Mouse (Mus musculus): ENCODE measurements at regions not wholly inside any gene's neighbourhood (a gene's known extent, or its start where the extent isn't known, plus 50 kb on each side); places are given as distances from the start of the nearest gene placed in this dataset.

GRCm38 (mm10) chr12:95937705-95938104 lies 245.7 kb downstream of the Flrt2 start:
- no peak overlapping the region for H3K4me3 ChIP-seq (ENCODE audit: insufficient read depth, low read length)
- TF ChIP-seq POLR2A (IDR thresholded peaks at IDR 0.05; ENCODE audit: borderline replicate concordance, low read depth, low read length) (no peak), CTCF (IDR thresholded peaks at IDR 0.05; ENCODE audit: low read depth, low read length) (no peak)
- H3K4me1 ChIP-seq (ENCODE audit: control insufficient read depth, insufficient read depth, low read length): 0 out of 2 replicates have a peak, but pooled peaks cover 3% of the 10 kb centered on the region
- H3K27ac ChIP-seq (ENCODE audit: insufficient read depth, low read depth, low read length): no peak overlapping the region

- H3K4me1 ChIP-seq (ENCODE audit: control insufficient read depth, insufficient read depth, low read length): 0 out of 2 replicates have a peak, but pooled peaks cover 3% of the 10 kb centered on the region
- H3K27ac ChIP-seq (ENCODE audit: insufficient read depth, low read depth, low read length): no peak overlapping the region
- no peak overlapping the region for H3K4me3 ChIP-seq (ENCODE audit: insufficient read depth, low read length)
- TF ChIP-seq POLR2A (IDR thresholded peaks at IDR 0.05; ENCODE audit: borderline replicate concordance, low read depth, low read length): no peak
- no peak for TF ChIP-seq CTCF (IDR thresholded peaks at IDR 0.05; ENCODE audit: low read depth, low read length)
Observed at GRCm38 (mm10) chr12:95940465-95941012, 248.5 kb downstream of the Flrt2 start.

- no peak for TF ChIP-seq CTCF (IDR thresholded peaks at IDR 0.05; ENCODE audit: low read depth, low read length)
- no peak for TF ChIP-seq POLR2A (IDR thresholded peaks at IDR 0.05; ENCODE audit: borderline replicate concordance, low read depth, low read length)
- no peaks in the 10 kb centered on the region for H3K4me1 ChIP-seq (ENCODE audit: control insufficient read depth, insufficient read depth, low read length)
Observed at GRCm38 (mm10) chr12:95959786-95960504, 267.9 kb downstream of the Flrt2 start.

GRCm38 (mm10) chr12:95960505-95960871 lies 268.5 kb downstream of the Flrt2 start:
- H3K4me3 ChIP-seq (ENCODE audit: insufficient read depth, low read length): no peak overlapping the region
- no peak for TF ChIP-seq POLR2A (IDR thresholded peaks at IDR 0.05; ENCODE audit: borderline replicate concordance, low read depth, low read length)
- no peak for TF ChIP-seq CTCF (IDR thresholded peaks at IDR 0.05; ENCODE audit: low read depth, low read length)
- H3K27ac ChIP-seq (ENCODE audit: insufficient read depth, low read depth, low read length): no peak overlapping the region
- no peaks in the 10 kb centered on the region for H3K4me1 ChIP-seq (ENCODE audit: control insufficient read depth, insufficient read depth, low read length)

More at GRCm38 (mm10) chr12:95959786-95960504, 267.9 kb downstream of the Flrt2 start:
- Histone ChIP-seq H3K27ac (ENCODE audit: insufficient read depth, low read depth, low read length) (no peak overlapping the region), H3K4me3 (ENCODE audit: insufficient read depth, low read length) (no peak overlapping the region)

GRCm38 (mm10) chr12:95962817-95963216 lies 270.8 kb downstream of the Flrt2 start:
- Histone ChIP-seq H3K27ac (ENCODE audit: insufficient read depth, low read depth, low read length) (no peak overlapping the region), H3K4me1 (ENCODE audit: control insufficient read depth, insufficient read depth, low read length) (no peaks in the 10 kb centered on the region), H3K4me3 (ENCODE audit: insufficient read depth, low read length) (no peak overlapping the region)
- TF ChIP-seq CTCF (IDR thresholded peaks at IDR 0.05; ENCODE audit: low read depth, low read length): no peak

- Histone ChIP-seq H3K4me1 (ENCODE audit: control insufficient read depth, insufficient read depth, low read length) (no peaks in the 10 kb centered on the region), H3K4me3 (ENCODE audit: insufficient read depth, low read length) (no peak overlapping the region), H3K27ac (ENCODE audit: insufficient read depth, low read depth, low read length) (no peak overlapping the region)
- TF ChIP-seq CTCF (IDR thresholded peaks at IDR 0.05; ENCODE audit: low read depth, low read length) (no peak), POLR2A (IDR thresholded peaks at IDR 0.05; ENCODE audit: borderline replicate concordance, low read depth, low read length) (no peak)
Observed at GRCm38 (mm10) chr12:95988669-95989288, 296.8 kb downstream of the Flrt2 start.

- no peak overlapping the region for H3K4me3 ChIP-seq (ENCODE audit: insufficient read depth, low read length)
- no peak overlapping the region for H3K27ac ChIP-seq (ENCODE audit: insufficient read depth, low read depth, low read length)
- H3K4me1 ChIP-seq (ENCODE audit: control insufficient read depth, insufficient read depth, low read length): no peaks in the 10 kb centered on the region
- no peak for TF ChIP-seq POLR2A (IDR thresholded peaks at IDR 0.05; ENCODE audit: borderline replicate concordance, low read depth, low read length)
- TF ChIP-seq CTCF (IDR thresholded peaks at IDR 0.05; ENCODE audit: low read depth, low read length): no peak
Observed at GRCm38 (mm10) chr12:95994963-95995362, 302.9 kb downstream of the Flrt2 start.

- TF ChIP-seq POLR2A (IDR thresholded peaks at IDR 0.05; ENCODE audit: borderline replicate concordance, low read depth, low read length): no peak
- TF ChIP-seq CTCF (IDR thresholded peaks at IDR 0.05; ENCODE audit: low read depth, low read length): no peak
- no peaks in the 10 kb centered on the region for H3K4me1 ChIP-seq (ENCODE audit: control insufficient read depth, insufficient read depth, low read length)
- H3K4me3 ChIP-seq (ENCODE audit: insufficient read depth, low read length): no peak overlapping the region
Observed at GRCm38 (mm10) chr12:96030180-96030579, 338.2 kb downstream of the Flrt2 start.

GRCm38 (mm10) chr12:96075365-96075764 lies 383.3 kb downstream of the Flrt2 start:
- no peak overlapping the region for H3K27ac ChIP-seq (ENCODE audit: insufficient read depth, low read depth, low read length)
- H3K4me3 ChIP-seq (ENCODE audit: insufficient read depth, low read length): no peak overlapping the region
- TF ChIP-seq POLR2A (IDR thresholded peaks at IDR 0.05; ENCODE audit: borderline replicate concordance, low read depth, low read length): no peak
- TF ChIP-seq CTCF (IDR thresholded peaks at IDR 0.05; ENCODE audit: low read depth, low read length): no peak
- H3K4me1 ChIP-seq (ENCODE audit: control insufficient read depth, insufficient read depth, low read length): no peaks in the 10 kb centered on the region

More at GRCm38 (mm10) chr12:96030180-96030579, 338.2 kb downstream of the Flrt2 start:
- no peak overlapping the region for H3K27ac ChIP-seq (ENCODE audit: insufficient read depth, low read depth, low read length)

GRCm38 (mm10) chr12:96090995-96091394 lies 399.0 kb downstream of the Flrt2 start:
- Histone ChIP-seq H3K4me1 (ENCODE audit: control insufficient read depth, insufficient read depth, low read length) (no peaks in the 10 kb centered on the region), H3K27ac (ENCODE audit: insufficient read depth, low read depth, low read length) (no peak overlapping the region), H3K4me3 (ENCODE audit: insufficient read depth, low read length) (no peak overlapping the region)
- TF ChIP-seq POLR2A (IDR thresholded peaks at IDR 0.05; ENCODE audit: borderline replicate concordance, low read depth, low read length): no peak
- no peak for TF ChIP-seq CTCF (IDR thresholded peaks at IDR 0.05; ENCODE audit: low read depth, low read length)
